Comparison of ENCODE assay signal across 9 mouse cellular contexts in the genomic region with DNA sequence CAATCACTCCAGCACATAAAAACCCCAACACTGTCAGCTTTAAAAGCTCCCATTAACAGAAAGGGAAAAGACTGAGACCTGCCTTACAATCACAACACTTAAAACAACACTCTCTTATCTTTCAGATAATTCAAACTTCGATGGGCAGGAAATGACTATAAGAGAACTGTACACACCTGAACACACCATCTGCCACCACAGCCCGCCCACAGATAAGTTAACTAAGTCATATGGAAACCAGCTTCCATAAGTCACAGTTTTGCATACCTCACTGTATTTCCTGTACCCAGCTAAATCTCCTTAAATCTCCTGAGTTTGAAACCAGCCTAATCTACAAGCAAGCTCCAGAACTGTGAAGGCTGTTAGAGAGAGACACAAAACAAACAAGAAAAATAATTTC.
"Had no signal": no experiment of that assay in that cellular context is flagged by ENCODE, and none has a peak within 500 bp of the region (broad histone marks: within the 10 kb centered on the region; RNA-seq: fewer than 3 reads in every experiment).

No protein-coding gene starts in this region.

- ATAC-seq: midbrain, embryonic 15.5 days had no signal

- DNase-seq: kidney, postnatal 25 days; layer of hippocampus, postnatal 36 days; liver, embryonic 13.5 days; lung, adult 2 months; lung, postnatal 14 days; right cerebral cortex, adult 18-20 months; thymus, adult 18-20 months; thymus, postnatal 36 days had no signal
